Mouse (Mus musculus) C2C12 (cell line): ENCODE results near the gene Cggbp1.

ENCODE experiments used
- CEBPB ChIP-seq: IDR thresholded peaks from one replicate; pipeline ENCODE4 v1.6.1; 2011; ENCODE audit warnings: low read depth, mild to moderate bottlenecking, control low read depth, moderate library complexity
- CTCF ChIP-seq: IDR thresholded peaks from one replicate; pipeline ENCODE4 v1.5.1; 2011; ENCODE audit not compliant: control insufficient read depth, insufficient read depth, insufficient read length
- MYOG ChIP-seq: IDR thresholded peaks from one replicate; pipeline ENCODE4 v1.6.1; 2011; ENCODE audit not compliant: control insufficient read depth, insufficient read length; ENCODE audit errors: extremely low read depth
- USF1 ChIP-seq: IDR thresholded peaks from one replicate; pipeline ENCODE4 v1.6.1; 2011; ENCODE audit warnings: low read depth, mild to moderate bottlenecking, control low read depth, moderate library complexity

- TF ChIP-seq CTCF (no peak), USF1 (no peak), CEBPB (no peak), MYOG (no peak)
Measured at GRCm38 (mm10) chr16:64817094-64817765, 34.6 kb upstream of the Cggbp1 start.
